Mouse (Mus musculus) stomach, postnatal 0 days (tissue): ENCODE data around the gene Gng2. TPM values are rescaled to one million over a fixed set of nuclear protein-coding genes. Genes with fewer than 3 reads are reported as not detected.

Experiments
- ATAC-seq: fragments of 200-750 bp; cut with Nextera tagmentation; 2 replicates; pipeline ENCODE4 v1.8.0; 2017; ENCODE audit not compliant: low FRiP score, low TSS enrichment
- DNase-seq: peaks from one replicate; pipeline ENCODE4 v3.0.0-alpha.2; 2016; ENCODE audit warnings: low spot score
- H3K27ac ChIP-seq: fragments of 300-500 bp; sonication (generic); replicated peaks from 2 replicates; pipeline ENCODE4 v1.5.1; 2014; ENCODE audit warnings: mild to moderate bottlenecking, control low read depth
- H3K27me3 ChIP-seq: fragments of 300-500 bp; sonication (generic); 2 replicates; pipeline ENCODE4 v1.6.1; 2014; ENCODE audit warnings: low read length; ENCODE audit not compliant: control insufficient read depth, insufficient read depth
- H3K36me3 ChIP-seq: fragments of 300-500 bp; sonication (generic); 2 replicates; pipeline ENCODE4 v1.6.1; 2014; ENCODE audit warnings: low read length, mixed read lengths; ENCODE audit not compliant: control insufficient read depth, insufficient read depth
- H3K4me1 ChIP-seq: fragments of 300-500 bp; sonication (generic); replicated peaks from 2 replicates; pipeline ENCODE4 v1.6.1; 2014; ENCODE audit warnings: antibody characterized with exemption; ENCODE audit not compliant: control insufficient read depth, insufficient read depth
- H3K4me2 ChIP-seq: fragments of 300-500 bp; sonication (generic); replicated peaks from 2 replicates; pipeline ENCODE4 v1.6.1; 2014; ENCODE audit warnings: low read depth, mild to moderate bottlenecking, control low read depth, moderate library complexity
- H3K4me3 ChIP-seq: fragments of 300-500 bp; sonication (generic); 2 replicates; pipeline ENCODE4 v1.5.1; 2014; ENCODE audit warnings: low read depth, low read length, control low read depth
- H3K9ac ChIP-seq: fragments of 300-500 bp; sonication (generic); 2 replicates; pipeline ENCODE4 v1.6.1; 2014; ENCODE audit warnings: mild to moderate bottlenecking, low read length, control low read depth, mixed read lengths
- H3K9me3 ChIP-seq: fragments of 300-500 bp; sonication (generic); 2 replicates; pipeline ENCODE4 v1.6.1; 2016; ENCODE audit warnings: low read length; ENCODE audit not compliant: control insufficient read depth
- CTCF ChIP-seq: IDR thresholded peaks from 2 replicates; pipeline ENCODE4 v1.5.1; 2016; ENCODE audit warnings: antibody characterized with exemption, low read depth, mild to moderate bottlenecking, moderate library complexity
- EP300 ChIP-seq: optimal IDR thresholded peaks from 2 replicates; pipeline ENCODE3; 2016; ENCODE audit warnings: antibody characterized with exemption
- WGBS: fragments of 180-500 bp; shearing (Covaris S2); extraction: QIAGEN DNeasy Blood & Tissue Kit; methylation state at CpG from one replicate; pipeline ENCODE4 v1.1.7; 2014; 5-methylcytosine and 5-hydroxymethylcytosine counted together
- polyA plus RNA-seq: library from polyadenylated mRNA; unstranded; fragments of >200 nt; fragmentation: Nextera tagmentation; extraction: Ambion mirVana; gene quantifications from 2 replicates; pipeline ENCODE4 v1.2.1, GENCODE M21; 2015

Gng2 gene
- polyA plus RNA-seq, 1 experiment from 2014 or later: 17.1 TPM

GRCm38 (mm10) chr14:20007446-20007845, 30.0 kb upstream of the Gng2 start:
- Histone ChIP-seq H3K9ac (no peak overlapping the region), H3K4me3 (no peak overlapping the region), H3K4me1 (no peaks in the 10 kb centered on the region), H3K27me3 (no peaks in the 10 kb centered on the region), H3K36me3 (no peaks in the 10 kb centered on the region), H3K9me3 (no peaks in the 10 kb centered on the region), H3K27ac (no peak overlapping the region), H3K4me2 (no peak overlapping the region)
- no peak for TF ChIP-seq EP300
- no peak for TF ChIP-seq CTCF
- ATAC-seq (no peak), DNase-seq (no peak)
- WGBS: 65% methylated on average over 3 of the region's 3 CpGs

DNA sequence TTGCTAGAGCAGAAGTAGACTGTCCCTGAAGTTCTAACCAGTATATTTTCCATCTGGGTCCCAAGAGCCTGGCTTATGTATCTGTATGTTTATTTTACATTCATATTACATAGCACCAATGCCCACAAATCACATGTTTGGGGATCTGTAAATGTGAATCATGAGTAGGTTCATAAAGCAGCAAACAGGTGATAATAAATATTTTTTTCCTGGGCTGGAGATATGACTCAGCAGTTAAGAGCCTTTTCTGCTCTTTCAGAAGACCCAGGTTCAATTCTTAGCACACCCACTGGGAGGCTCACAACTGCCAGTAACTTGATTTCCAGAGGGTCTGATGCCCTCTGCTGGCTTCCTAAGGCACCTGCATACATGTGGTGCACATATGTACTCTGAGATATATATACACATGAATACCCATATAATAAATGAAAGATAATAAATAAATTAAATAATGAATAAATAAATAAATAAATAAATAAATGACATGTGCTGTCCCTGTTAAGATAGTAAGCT, 27.4 kb upstream of the Gng2 start:
- no peaks in the 10 kb centered on the region for H3K27me3 ChIP-seq
- no peak for ATAC-seq
- H3K9me3 ChIP-seq: no peaks in the 10 kb centered on the region
- H3K4me1 ChIP-seq: no peaks in the 10 kb centered on the region
- TF ChIP-seq CTCF: peak; percentile 28; the same call in 1 of the 2 replicates
- TF ChIP-seq EP300: no peak
- no peak overlapping the region for H3K4me3 ChIP-seq
- no peak overlapping the region for H3K27ac ChIP-seq
- no peaks in the 10 kb centered on the region for H3K36me3 ChIP-seq
- no peak for DNase-seq
- H3K9ac ChIP-seq: no peak overlapping the region
- H3K4me2 ChIP-seq: no peak overlapping the region

GRCm38 (mm10) chr14:19996853-19997252, 19.4 kb upstream of the Gng2 start:
- no peak overlapping the region for H3K4me2 ChIP-seq
- H3K9ac ChIP-seq: no peak overlapping the region
- TF ChIP-seq CTCF (no peak), EP300 (no peak)
- no peak for DNase-seq
- no peak overlapping the region for H3K4me3 ChIP-seq
- H3K36me3 ChIP-seq: no peaks in the 10 kb centered on the region
- WGBS: 91% methylated on average over 5 of the region's 5 CpGs
- ATAC-seq: no peak
- H3K27ac ChIP-seq: no peak overlapping the region
- no peaks in the 10 kb centered on the region for H3K9me3 ChIP-seq
- no peaks in the 10 kb centered on the region for H3K4me1 ChIP-seq
- no peaks in the 10 kb centered on the region for H3K27me3 ChIP-seq

- H3K9ac ChIP-seq: no peak overlapping the region
- H3K27me3 ChIP-seq: no peaks in the 10 kb centered on the region
- TF ChIP-seq CTCF (no peak), EP300 (no peak)
- no peaks in the 10 kb centered on the region for H3K4me1 ChIP-seq
- no peak overlapping the region for H3K4me3 ChIP-seq
- no peaks in the 10 kb centered on the region for H3K9me3 ChIP-seq
- no peak overlapping the region for H3K27ac ChIP-seq
- ATAC-seq (no peak), DNase-seq (no peak)
- H3K36me3 ChIP-seq: no peaks in the 10 kb centered on the region
- no peak overlapping the region for H3K4me2 ChIP-seq
- WGBS: 74% methylated on average over 4 of the region's 4 CpGs
Measured at GRCm38 (mm10) chr14:19995943-19996342, 18.5 kb upstream of the Gng2 start.

DNA sequence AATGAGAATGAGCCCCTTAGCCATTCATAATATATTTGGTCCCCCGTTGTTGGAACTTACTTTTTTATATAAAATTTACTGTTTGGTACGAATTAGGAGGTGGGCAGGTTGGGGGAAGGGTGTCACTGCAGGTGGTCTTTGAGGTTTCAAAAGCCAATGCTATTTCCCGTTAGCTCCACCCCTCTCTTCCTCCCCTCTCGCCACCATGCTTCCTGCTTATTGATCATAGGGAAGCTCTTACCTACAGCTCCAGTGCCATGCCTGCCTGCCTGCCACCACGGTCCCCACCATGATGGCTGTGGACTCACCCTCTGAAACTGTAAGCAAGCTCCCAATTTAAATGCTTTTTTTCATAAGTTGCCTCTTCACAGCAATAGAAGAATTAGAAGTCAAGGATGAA, 16.6 kb upstream of the Gng2 start:
- H3K9ac ChIP-seq: no peak overlapping the region
- 60% methylated on average over 5 of the region's 5 CpGs for WGBS

DNA sequence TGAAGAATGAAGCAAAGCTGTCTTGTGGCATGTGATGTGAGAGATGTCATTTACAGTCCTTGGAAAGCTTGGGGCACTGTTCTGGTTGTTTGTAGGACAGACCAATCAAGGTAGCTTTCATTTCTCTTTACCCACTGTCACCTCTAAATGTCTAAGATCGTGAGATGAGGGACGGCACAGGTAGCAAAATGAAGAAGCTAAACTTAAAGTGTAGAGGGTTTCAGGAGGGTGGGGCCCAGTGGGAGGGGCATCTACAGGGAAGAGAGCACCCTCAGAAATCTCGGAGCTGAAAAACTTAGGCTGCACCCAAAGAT, 16.1 kb upstream of the Gng2 start:
- H3K27me3 ChIP-seq: no peaks in the 10 kb centered on the region
- no peak overlapping the region for H3K9ac ChIP-seq
- no peak overlapping the region for H3K4me3 ChIP-seq
- no peak for TF ChIP-seq CTCF
- TF ChIP-seq EP300: no peak
- no peak overlapping the region for H3K4me2 ChIP-seq
- WGBS: 81% methylated on average over 3 of the region's 3 CpGs
- DNase-seq (no peak), ATAC-seq (no peak)
- no peaks in the 10 kb centered on the region for H3K9me3 ChIP-seq
- no peaks in the 10 kb centered on the region for H3K36me3 ChIP-seq
- no peak overlapping the region for H3K27ac ChIP-seq
- H3K4me1 ChIP-seq: no peaks in the 10 kb centered on the region

More for the DNA sequence above, 16.6 kb upstream of the Gng2 start:
- no peak for TF ChIP-seq EP300
- no peak for TF ChIP-seq CTCF
- Histone ChIP-seq H3K27ac (no peak overlapping the region), H3K4me3 (no peak overlapping the region), H3K27me3 (no peaks in the 10 kb centered on the region), H3K36me3 (no peaks in the 10 kb centered on the region), H3K9me3 (no peaks in the 10 kb centered on the region), H3K4me2 (no peak overlapping the region), H3K4me1 (no peaks in the 10 kb centered on the region)
- no peak for DNase-seq
- no peak for ATAC-seq
